Mouse (Mus musculus): ENCODE data around the gene Sgms1. TPM values are rescaled to one million over a fixed set of nuclear protein-coding genes. Genes with fewer than 3 reads are reported as not detected.

Sgms1 gene
- polyA plus RNA-seq, 1 experiment from 2014 or later, result 21.5 TPM

- Histone ChIP-seq H3K4me3 (no peak overlapping the region), H3K9me3 (no peaks in the 10 kb centered on the region), H3K4me2 (no peak overlapping the region), H3K9ac (no peak overlapping the region), H3K27ac (no peak overlapping the region), H3K4me1 (no peaks in the 10 kb centered on the region), H3K27me3 (replicated peaks) (no peaks in the 10 kb centered on the region), H3K36me3 (replicated peaks) (no peaks in the 10 kb centered on the region)
- WGBS, result 93% methylated on average over 5 of the region's 5 CpGs
- no peak for ATAC-seq (replicated peaks)
Observed at GRCm38 (mm10) chr19:32123196-32123595, 266.3 kb downstream of the Sgms1 start.

DNA sequence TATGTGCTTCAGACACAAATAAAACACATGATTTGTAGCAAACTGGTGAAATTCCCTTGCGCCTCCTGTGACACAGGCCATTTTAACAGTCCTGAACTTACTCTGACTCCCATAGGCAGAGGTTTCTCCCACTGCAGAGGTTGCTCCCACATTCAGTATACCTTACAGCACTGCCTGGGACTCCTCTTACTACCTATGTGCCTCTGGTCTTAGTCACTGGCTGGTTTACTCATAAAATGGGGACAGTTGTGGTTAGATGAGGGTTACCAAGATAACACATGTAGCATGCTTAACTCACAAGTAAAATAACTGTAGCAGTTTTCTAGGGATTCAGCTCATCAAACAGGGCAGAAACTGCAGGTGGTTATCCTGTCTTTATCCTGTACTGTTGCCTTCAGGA is 268.7 kb downstream of the Sgms1 start:
- WGBS, result 93% methylated on average over 1 of the region's 1 CpGs
- Histone ChIP-seq H3K9me3 (no peaks in the 10 kb centered on the region), H3K27me3 (replicated peaks) (no peaks in the 10 kb centered on the region), H3K4me2 (no peak overlapping the region), H3K4me3 (no peak overlapping the region), H3K36me3 (replicated peaks) (no peaks in the 10 kb centered on the region), H3K4me1 (no peaks in the 10 kb centered on the region), H3K9ac (no peak overlapping the region), H3K27ac (no peak overlapping the region)
- ATAC-seq (replicated peaks), result no peak

- Histone ChIP-seq H3K27ac (no peak overlapping the region), H3K4me1 (no peaks in the 10 kb centered on the region), H3K9ac (no peak overlapping the region), H3K4me3 (no peak overlapping the region), H3K27me3 (replicated peaks) (no peaks in the 10 kb centered on the region), H3K9me3 (no peaks in the 10 kb centered on the region), H3K36me3 (replicated peaks) (no peaks in the 10 kb centered on the region), H3K4me2 (no peak overlapping the region)
- 83% methylated on average over 2 of the region's 2 CpGs for WGBS
- ATAC-seq (replicated peaks), result no peak
Observed at GRCm38 (mm10) chr19:32119666-32120065, 269.8 kb downstream of the Sgms1 start.

- Histone ChIP-seq H3K36me3 (replicated peaks) (no peaks in the 10 kb centered on the region), H3K9me3 (no peaks in the 10 kb centered on the region), H3K9ac (no peak overlapping the region), H3K27ac (no peak overlapping the region), H3K27me3 (replicated peaks) (no peaks in the 10 kb centered on the region), H3K4me3 (no peak overlapping the region), H3K4me1 (no peaks in the 10 kb centered on the region), H3K4me2 (no peak overlapping the region)
- ATAC-seq (replicated peaks), result no peak
- WGBS, result 94% methylated on average over 3 of the region's 3 CpGs
Observed at GRCm38 (mm10) chr19:32118496-32118895, 271.0 kb downstream of the Sgms1 start.

DNA sequence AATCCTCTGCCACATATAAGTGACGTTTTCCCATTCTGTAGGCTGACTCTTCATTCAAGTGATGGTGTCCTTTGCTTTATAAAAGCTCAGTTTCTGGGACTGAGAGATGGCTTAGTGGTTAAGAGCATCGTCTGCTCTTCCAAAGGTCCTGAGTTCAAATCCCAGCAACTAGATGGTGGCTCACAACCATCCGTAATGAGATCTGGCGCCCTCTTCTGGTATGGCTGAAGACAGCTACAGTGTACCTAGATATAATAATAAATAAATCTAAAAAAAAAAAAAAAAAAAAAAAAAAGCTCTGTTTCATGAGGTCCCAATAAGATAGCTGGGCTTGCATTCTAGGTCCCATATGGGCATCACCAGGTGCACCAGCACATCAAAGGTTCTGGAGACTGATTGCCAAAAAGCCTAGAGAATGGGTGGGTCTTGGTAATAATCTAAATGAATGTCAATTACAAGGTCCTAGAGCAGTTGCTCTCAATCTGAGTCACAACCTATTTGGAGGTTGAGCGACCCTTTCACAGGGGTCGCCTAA is 272.0 kb downstream of the Sgms1 start:
- ATAC-seq (replicated peaks), result no peak
- Histone ChIP-seq H3K36me3 (replicated peaks) (no peaks in the 10 kb centered on the region), H3K4me2 (no peak overlapping the region), H3K9me3 (no peaks in the 10 kb centered on the region), H3K27me3 (replicated peaks) (no peaks in the 10 kb centered on the region), H3K27ac (no peak overlapping the region), H3K9ac (no peak overlapping the region), H3K4me1 (no peaks in the 10 kb centered on the region), H3K4me3 (no peak overlapping the region)
- 83% methylated on average over 6 of the region's 6 CpGs for WGBS

- WGBS, result 89% methylated on average over 8 of the region's 8 CpGs
- H3K4me1 ChIP-seq, result no peaks in the 10 kb centered on the region
- no peaks in the 10 kb centered on the region for H3K36me3 ChIP-seq (replicated peaks)
- no peak overlapping the region for H3K4me2 ChIP-seq
- H3K4me3 ChIP-seq, result no peak overlapping the region
- H3K9ac ChIP-seq, result no peak overlapping the region
- H3K9me3 ChIP-seq, result no peaks in the 10 kb centered on the region
- no peak for ATAC-seq (replicated peaks)
- H3K27ac ChIP-seq, result no peak overlapping the region
- H3K27me3 ChIP-seq (replicated peaks), result no peaks in the 10 kb centered on the region
Observed at GRCm38 (mm10) chr19:32111866-32112790, 277.4 kb downstream of the Sgms1 start.

DNA sequence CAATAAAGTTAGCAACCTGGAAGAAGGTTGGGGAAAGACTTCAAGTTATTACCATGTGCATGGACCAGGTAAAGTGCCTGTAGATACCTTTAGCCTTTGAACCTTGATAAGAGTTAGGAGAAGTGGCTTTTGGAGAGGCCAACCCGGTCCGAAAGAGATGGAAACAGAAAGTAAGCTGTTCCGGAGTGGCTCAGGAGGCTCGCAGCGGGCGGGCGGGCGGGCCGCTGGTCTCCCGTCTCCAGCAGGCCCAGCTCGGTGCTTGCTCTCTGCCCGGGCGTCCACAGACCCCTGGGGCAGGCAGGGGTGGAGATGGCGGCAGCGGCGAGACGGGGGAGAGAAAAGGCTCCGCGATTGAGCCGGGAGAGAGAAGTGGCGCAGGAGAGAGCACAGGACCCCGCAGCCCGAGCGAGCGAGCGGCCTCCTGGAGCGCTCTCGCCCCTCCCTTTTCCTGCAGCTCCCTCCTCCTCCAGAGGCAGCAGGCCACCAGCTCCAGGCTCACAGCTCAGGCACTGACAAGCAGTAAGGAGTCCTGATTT is 281.7 kb downstream of the Sgms1 start, which contains the start of gene Asah2:
Asah2 (minus strand) TSS at position 441 of the 536 bp plus-strand sequence.
- peak within 1 kb of the TSS; percentile 53 for H3K4me3 ChIP-seq
- H3K4me2 ChIP-seq, result peak within 1 kb of the TSS; percentile 62
- no peaks in the 10 kb centered on the region for H3K36me3 ChIP-seq (replicated peaks)
- peak within 1 kb of the TSS; percentile 67 for H3K9ac ChIP-seq
- H3K27ac ChIP-seq, result peak within 1 kb of the TSS; percentile 58; the same call in 1 of the 2 replicates
- under 1% methylated on average over 28 of the region's 28 CpGs for WGBS
- peak; percentile 96 for ATAC-seq (replicated peaks)
- H3K27me3 ChIP-seq (replicated peaks), result 0 out of 2 replicates have a peak, but pooled peaks cover 3% of the 10 kb centered on the region
- no peaks in the 10 kb centered on the region for H3K4me1 ChIP-seq
- H3K9me3 ChIP-seq, result no peaks in the 10 kb centered on the region

DNA sequence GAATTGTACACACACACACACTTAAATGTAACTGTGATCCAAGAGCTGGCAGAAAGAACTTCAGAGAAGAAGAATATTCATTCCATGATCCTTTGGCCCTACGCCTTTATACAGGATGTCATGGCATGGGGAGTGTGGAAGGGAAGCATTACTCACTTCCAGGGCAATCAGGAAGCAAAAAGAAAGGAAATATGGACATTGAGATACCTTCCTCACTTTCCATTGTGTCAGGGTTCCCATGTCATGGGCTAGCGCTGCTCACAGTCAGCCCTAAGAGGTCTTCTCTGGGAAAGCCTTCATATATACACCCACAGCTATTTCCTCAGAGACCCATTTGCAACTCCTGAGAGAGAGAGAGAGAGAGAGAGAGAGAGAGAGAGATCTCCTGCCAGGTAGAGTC is 282.8 kb downstream of the Sgms1 start:
- no peak overlapping the region for H3K9ac ChIP-seq
- no peak for ATAC-seq (replicated peaks)
- no peak overlapping the region for H3K4me2 ChIP-seq
- no peaks in the 10 kb centered on the region for H3K9me3 ChIP-seq
- no peaks in the 10 kb centered on the region for H3K36me3 ChIP-seq (replicated peaks)
- peaks cover 7% of the 10 kb centered on the region; the same call in 1 of the 2 replicates for H3K4me1 ChIP-seq
- H3K4me3 ChIP-seq, result no peak overlapping the region
- 97% methylated on average over 2 of the region's 2 CpGs for WGBS
- 0 out of 2 replicates have a peak, but pooled peaks cover 3% of the 10 kb centered on the region for H3K27me3 ChIP-seq (replicated peaks)
- no peak overlapping the region for H3K27ac ChIP-seq

DNA sequence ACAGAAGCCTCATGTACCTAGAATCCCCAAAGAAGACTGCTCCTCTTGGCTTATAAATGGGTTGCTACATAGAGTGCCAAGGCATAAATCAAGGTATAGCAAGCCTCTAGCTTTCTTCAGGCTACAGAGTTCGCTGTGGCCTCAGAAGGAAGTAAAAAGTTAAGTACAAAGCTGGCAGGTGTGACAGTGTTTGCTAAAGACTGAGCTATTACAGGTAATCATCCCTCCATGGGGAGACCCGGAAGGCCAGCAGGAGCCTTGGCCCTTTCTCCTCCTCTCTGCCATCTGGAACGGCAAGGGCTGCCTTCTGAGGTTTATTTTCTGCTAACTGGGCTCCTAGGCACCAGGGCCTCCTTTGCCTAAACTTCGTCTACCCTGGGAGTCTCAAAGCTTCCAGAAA is 285.3 kb downstream of the Sgms1 start:
- H3K4me2 ChIP-seq, result no peak overlapping the region
- no peak overlapping the region for H3K9ac ChIP-seq
- no peak overlapping the region for H3K4me3 ChIP-seq
- no peaks in the 10 kb centered on the region for H3K9me3 ChIP-seq
- 77% methylated on average over 4 of the region's 4 CpGs for WGBS
- no peak overlapping the region for H3K27ac ChIP-seq
- 0 out of 2 replicates have a peak, but pooled peaks cover 3% of the 10 kb centered on the region for H3K27me3 ChIP-seq (replicated peaks)
- ATAC-seq (replicated peaks), result no peak
- no peaks in the 10 kb centered on the region for H3K36me3 ChIP-seq (replicated peaks)
- peaks cover 7% of the 10 kb centered on the region; the same call in 1 of the 2 replicates for H3K4me1 ChIP-seq

DNA sequence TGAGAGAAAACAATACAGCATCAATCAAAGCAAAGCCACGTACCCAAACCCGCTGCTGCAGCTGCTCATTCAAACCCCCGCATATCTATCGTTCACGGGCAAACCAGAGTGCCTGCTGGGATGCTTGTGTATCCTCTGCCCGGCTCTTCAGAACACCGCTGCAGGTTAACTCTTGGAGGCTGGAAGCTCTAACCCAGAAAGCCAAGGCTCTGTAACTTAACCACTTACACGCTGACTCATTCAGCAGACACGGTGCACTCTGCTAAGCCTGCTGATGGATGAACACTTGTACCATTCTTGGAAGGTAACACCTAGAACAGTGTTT is 286.6 kb downstream of the Sgms1 start:
- Histone ChIP-seq H3K9ac (peak overlapping the region; percentile 43), H3K4me3 (peak overlapping the region; percentile 39), H3K27me3 (replicated peaks) (0 out of 2 replicates have a peak, but pooled peaks cover 3% of the 10 kb centered on the region), H3K9me3 (no peaks in the 10 kb centered on the region), H3K4me2 (peak overlapping the region; percentile 58), H3K4me1 (peaks cover 7% of the 10 kb centered on the region; the same call in 1 of the 2 replicates), H3K27ac (peak overlapping the region; percentile 55), H3K36me3 (replicated peaks) (no peaks in the 10 kb centered on the region)
- WGBS, result 5% methylated on average over 9 of the region's 9 CpGs
- peak; percentile 80 for ATAC-seq (replicated peaks)

DNA sequence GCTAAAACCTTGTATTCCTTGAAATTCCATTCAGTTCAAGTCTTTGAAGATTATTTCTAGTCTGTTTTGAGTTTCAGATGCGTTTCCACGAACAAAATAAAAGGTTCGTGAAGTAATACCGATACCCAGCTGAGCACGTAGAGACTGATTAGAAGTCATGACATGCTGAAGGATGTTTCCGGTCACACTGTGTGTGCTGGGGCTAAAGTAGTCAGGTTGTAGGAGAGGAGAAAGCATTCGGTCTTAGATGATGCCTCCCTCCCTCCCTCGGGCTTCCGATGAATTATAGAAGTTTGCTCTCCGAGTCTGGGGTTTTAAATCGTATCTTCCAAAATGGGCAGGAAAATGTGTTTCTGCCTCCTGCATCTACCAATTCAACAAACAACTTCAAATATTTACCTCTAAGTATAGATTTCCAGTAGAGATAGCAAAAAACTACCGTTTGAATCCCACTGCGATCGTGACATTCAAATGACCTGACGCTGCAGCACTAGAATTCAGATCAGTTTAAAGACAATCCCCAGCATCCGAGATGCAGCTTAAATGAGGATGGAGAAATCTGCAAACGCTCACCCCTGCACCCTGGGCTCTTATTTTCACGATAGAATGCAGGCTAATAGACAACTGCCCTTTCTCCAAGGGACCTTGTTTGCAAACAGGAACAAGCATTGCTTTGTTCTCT is 287.1 kb downstream of the Sgms1 start:
- peak overlapping the region; percentile 43 for H3K9ac ChIP-seq
- 0 out of 2 replicates have a peak, but pooled peaks cover 3% of the 10 kb centered on the region for H3K27me3 ChIP-seq (replicated peaks)
- H3K4me2 ChIP-seq, result peak overlapping the region; percentile 58
- H3K36me3 ChIP-seq (replicated peaks), result no peaks in the 10 kb centered on the region
- no peaks in the 10 kb centered on the region for H3K9me3 ChIP-seq
- peak; percentile 70 for ATAC-seq (replicated peaks)
- H3K4me1 ChIP-seq, result peaks cover 7% of the 10 kb centered on the region; the same call in 1 of the 2 replicates
- H3K4me3 ChIP-seq, result peak overlapping the region; percentile 39
- 15% methylated on average over 18 of the region's 18 CpGs for WGBS
- H3K27ac ChIP-seq, result peak overlapping the region; percentile 55

DNA sequence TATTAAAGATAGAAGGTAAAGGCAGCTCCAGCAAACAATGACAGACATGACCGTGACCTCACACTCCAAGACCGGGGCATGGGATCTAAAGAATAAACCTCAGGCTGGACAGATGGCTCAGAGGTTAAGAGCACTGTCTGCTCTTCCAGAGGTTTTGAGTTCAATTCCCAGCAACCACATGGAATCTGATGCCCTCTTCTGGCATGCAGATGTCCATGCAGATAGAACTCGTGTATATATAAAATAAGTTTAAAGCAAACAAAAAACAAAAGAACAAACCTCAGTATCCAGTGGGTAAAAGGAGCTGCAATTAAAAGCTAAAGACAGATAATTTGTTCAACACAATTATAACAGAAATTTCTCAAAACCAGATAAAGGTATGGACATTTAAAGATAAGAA is 290.9 kb downstream of the Sgms1 start:
- Histone ChIP-seq H3K9me3 (no peaks in the 10 kb centered on the region), H3K36me3 (replicated peaks) (no peaks in the 10 kb centered on the region), H3K4me1 (peaks cover 7% of the 10 kb centered on the region; the same call in 1 of the 2 replicates), H3K27me3 (replicated peaks) (no peaks in the 10 kb centered on the region), H3K4me3 (no peak overlapping the region), H3K4me2 (no peak overlapping the region), H3K9ac (no peak overlapping the region), H3K27ac (no peak overlapping the region)
- ATAC-seq (replicated peaks), result no peak
- WGBS, result 79% methylated on average over 3 of the region's 3 CpGs

Data from midbrain, embryonic 15.5 days (tissue).